Mouse (Mus musculus) CD4-positive, CD25-positive, alpha-beta regulatory T cell, adult 4 months (primary cell): Measurements from ENCODE around the gene Fbxw15. TPM values are rescaled to one million over a fixed set of nuclear protein-coding genes. Genes with fewer than 3 reads are reported as not detected.
"Not testable (repeated sequence)": the region's sequence is repeated elsewhere in the genome, so short reads cannot be mapped to it uniquely, and the experiment has no call there.

Experiments used
- ATAC-seq: one replicate; pipeline ENCODE4 v1.8.0; 2017
- polyA plus RNA-seq, 2 experiments: library from polyadenylated mRNA; unstranded; fragments of 100-300 nt; shearing (Covaris generic); gene quantifications; one replicate each; pipeline ENCODE4 v1.2.1; 2017

Fbxw15 gene
- polyA plus RNA-seq: not detected

GRCm38 (mm10) chr9:109568162-109568561 lies at the start of gene Fbxw15:
TSS of gene Fbxw15 (minus strand) at chr9:109568262.
- not testable (repeated sequence) for ATAC-seq

- not testable (repeated sequence) for ATAC-seq
Measured at GRCm38 (mm10) chr9:109606837-109607236, 38.8 kb upstream of the Fbxw15 start.

GRCm38 (mm10) chr9:109602128-109602527 lies 34.1 kb upstream of the Fbxw15 start:
- ATAC-seq: not testable (repeated sequence)

- no peak for ATAC-seq
Measured at GRCm38 (mm10) chr9:109597226-109597625, 29.2 kb upstream of the Fbxw15 start.

GRCm38 (mm10) chr9:109594866-109595265 lies 26.8 kb upstream of the Fbxw15 start:
- no peak for ATAC-seq

- no peak for ATAC-seq
Measured at GRCm38 (mm10) chr9:109565546-109565945, 2.5 kb downstream of the Fbxw15 start.

- not testable (repeated sequence) for ATAC-seq
Measured at GRCm38 (mm10) chr9:109562106-109562505, 6.0 kb downstream of the Fbxw15 start.

GRCm38 (mm10) chr9:109552483-109552882 lies 15.6 kb downstream of the Fbxw15 start:
- no peak for ATAC-seq

- not testable (repeated sequence) for ATAC-seq
Measured at GRCm38 (mm10) chr9:109549666-109550065, 18.4 kb downstream of the Fbxw15 start.

GRCm38 (mm10) chr9:109523385-109524064 lies 44.5 kb downstream of the Fbxw15 start:
- ATAC-seq: no peak

Other genes with a start within 250 kb of the Fbxw15 start
- not detected for gene Fbxw28, start 228.6 kb downstream of the Fbxw15 start, polyA plus RNA-seq
- not detected for gene Fbxw22, start 164.0 kb downstream of the Fbxw15 start, polyA plus RNA-seq
- not detected for gene Fbxw16, start 119.1 kb downstream of the Fbxw15 start, polyA plus RNA-seq
- not detected for gene Fbxw19, start 72.4 kb downstream of the Fbxw15 start, polyA plus RNA-seq
- under 1 TPM in 1 of 2 experiments, not detected in 1; 0.22 TPM for gene Fbxw24, start 57.8 kb upstream of the Fbxw15 start, polyA plus RNA-seq
- gene Fbxw25, start 96.4 kb upstream of the Fbxw15 start, polyA plus RNA-seq: not detected
- gene Fbxw18, start 134.4 kb upstream of the Fbxw15 start, polyA plus RNA-seq: not detected
- not detected for gene Fbxw26, start 177.8 kb upstream of the Fbxw15 start, polyA plus RNA-seq
- gene Fbxw27, start 222.4 kb upstream of the Fbxw15 start, polyA plus RNA-seq: not detected
- gene Spink8, start 244.0 kb upstream of the Fbxw15 start, polyA plus RNA-seq: not detected